Mouse (Mus musculus): ENCODE measurements around the gene Ano9.

Gene Ano9

DNA sequence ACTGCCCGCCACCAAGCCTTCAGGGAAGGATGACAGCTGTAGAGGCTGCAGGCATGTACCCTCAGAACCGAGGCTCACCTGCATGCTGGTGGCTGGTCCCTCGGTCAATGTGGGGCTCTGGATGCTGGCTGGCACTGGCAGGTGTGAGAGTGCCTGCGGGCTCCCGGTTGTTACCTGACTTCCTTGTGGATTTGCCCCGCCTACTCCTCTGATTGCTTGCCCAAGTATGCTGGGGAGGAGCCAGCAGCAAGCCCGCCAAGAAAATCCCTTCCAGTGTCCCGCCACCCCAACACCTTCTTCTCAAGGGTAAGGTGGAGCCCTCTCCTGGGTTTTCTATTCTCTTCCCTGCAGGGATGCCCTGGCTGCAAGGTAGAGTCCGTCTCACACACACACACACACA, at the start of gene Ano9:
Gene Ano9, minus strand, starts transcription at position 171 of the 400 bp plus-strand sequence.
- peak; percentile 41 for DNase-seq

DNA sequence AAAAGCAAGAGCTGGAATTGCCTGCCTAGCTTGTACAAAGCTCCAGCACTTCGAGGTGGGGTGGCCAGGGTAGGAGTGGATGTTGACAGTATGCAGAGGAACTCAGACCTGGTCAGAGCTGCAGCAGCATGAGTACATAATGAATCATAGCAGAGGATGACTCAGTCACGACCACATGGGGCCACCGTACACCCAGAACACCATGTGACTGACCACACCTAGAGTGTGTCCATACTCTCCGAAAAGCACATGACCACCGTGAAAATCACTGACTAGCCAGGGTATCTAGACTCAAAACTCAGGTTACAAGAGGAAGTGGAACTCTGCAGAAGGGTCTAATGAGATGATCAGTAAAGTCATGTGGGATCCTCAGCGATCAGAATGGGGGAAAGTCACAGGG, 47.2 kb upstream of the Ano9 start:
- DNase-seq = no peak

DNA sequence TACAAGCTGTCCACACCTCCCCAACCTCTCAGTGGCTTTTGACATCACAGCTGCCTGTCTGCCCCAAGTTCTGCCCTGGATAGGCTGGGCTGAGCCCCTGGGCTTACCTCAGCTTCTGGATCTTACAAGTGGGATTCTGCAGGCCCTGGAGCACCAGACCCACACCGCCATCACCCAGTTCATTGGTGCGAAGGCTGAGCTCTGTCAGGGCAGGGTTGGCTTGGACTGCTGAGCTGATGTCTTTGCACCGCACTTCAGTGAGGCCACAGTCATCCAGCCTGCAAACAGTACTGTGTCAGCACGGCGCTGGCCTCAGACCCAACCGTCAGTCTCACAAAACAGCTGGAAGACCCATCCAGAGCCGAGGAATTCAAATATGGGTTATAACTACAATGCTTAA, 46.8 kb upstream of the Ano9 start:
- DNase-seq = no peak

DNA sequence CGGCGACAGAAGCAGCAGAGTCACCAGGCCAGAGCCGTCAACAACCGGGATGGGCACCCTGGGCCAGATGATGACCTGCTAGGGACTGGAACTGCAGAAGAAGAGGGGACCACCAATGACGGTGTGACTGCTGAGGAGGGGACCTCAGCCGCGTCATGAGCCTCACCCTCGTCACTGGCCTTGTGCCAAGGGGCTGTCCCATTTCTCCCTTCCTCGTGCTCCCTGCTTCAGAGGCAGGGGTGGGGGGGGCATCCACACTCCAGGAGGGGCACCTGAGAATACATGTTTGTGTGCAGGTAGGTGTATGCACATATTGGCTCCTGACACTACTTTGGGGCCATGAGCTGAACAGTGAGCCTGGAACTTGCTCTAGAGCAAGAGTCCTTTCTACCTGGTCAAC, 37.8 kb upstream of the Ano9 start:
- no peak for DNase-seq

DNA sequence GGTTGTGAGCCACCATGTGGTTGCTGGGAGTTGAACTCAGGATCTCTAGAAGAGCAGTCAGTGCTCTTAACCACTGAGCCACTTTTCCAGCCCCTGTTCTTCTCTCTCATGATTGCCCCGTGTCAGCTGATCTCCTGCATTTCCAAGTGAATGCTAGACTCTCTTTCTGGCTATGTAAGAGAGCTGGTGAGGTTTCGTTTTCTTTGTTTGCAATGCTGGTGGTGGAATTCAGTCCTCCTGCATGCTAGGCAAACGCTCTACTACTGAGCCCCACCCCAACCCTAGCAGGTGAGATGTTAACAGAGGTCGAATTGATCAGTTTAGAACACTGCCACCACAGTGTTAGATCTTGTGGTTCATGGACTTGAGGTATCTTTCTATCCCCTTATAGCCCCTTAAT, 31.0 kb upstream of the Ano9 start:
- no peak for DNase-seq

DNA sequence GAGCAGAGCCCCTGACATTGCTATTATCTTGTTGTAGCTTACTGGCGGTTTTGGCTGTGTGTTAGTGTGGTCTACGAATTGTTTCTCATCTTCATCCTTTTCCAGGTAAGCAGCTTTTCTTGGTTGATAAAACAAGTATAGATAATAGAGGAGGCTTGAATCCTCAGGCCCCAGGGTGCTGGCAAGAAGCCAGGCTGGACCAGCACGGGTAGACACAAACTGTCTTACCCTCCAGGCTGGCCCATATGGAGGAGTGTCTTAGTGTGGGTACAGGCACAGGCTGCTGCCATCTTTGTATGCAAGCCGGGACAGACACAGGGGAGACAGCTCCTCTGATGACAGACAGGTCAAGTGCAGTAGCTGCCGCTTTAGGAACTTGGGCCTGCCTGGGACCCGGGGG, 29.4 kb upstream of the Ano9 start:
- no peak for DNase-seq

DNA sequence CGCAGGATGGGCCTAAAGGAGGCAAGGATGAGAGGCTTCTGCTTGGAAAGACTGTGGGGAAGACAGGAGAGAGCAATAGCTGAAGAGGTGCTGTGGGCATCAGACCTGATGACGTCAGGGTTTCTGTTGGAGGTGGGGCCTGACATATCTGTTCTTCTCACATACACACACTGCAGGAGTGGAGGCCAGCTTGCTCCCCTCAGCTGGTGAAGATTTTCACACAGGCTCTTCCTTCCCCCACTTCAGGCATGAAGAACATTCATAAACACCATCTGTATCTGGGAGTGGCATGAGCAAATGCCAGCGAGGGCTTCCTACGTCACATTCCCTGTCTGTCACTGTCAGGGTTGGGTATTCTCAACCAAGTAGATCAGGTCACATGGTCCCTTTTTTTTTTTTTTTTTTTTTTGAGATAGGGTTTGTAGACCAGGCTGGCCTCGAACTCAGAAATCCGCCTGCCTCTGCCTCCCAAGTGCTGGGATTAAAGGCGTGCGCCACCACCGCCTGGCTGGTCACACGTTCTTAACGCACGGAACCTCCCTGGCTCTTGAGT, 28.5 kb upstream of the Ano9 start:
- DNase-seq = no peak

DNA sequence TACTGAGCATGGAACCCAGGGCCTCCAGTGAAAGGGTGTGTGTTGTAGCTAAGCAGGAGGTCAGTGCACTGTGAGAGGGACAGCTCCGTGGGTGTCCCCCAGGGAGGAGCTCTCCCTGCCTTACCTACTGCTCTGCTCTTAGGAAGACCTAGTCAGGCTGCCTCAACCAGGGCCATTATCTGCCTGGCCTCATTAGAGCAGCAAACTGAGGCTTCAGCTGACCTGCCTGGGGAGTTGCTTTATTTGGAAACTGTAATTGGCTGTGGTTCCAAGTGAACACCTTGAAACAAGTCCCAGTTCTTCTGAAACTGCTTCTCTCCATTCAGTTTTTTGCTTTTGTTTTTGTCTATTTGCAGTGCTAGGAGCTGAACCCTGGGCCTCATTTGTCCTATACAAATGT, 27.8 kb upstream of the Ano9 start:
- DNase-seq = no peak

DNA sequence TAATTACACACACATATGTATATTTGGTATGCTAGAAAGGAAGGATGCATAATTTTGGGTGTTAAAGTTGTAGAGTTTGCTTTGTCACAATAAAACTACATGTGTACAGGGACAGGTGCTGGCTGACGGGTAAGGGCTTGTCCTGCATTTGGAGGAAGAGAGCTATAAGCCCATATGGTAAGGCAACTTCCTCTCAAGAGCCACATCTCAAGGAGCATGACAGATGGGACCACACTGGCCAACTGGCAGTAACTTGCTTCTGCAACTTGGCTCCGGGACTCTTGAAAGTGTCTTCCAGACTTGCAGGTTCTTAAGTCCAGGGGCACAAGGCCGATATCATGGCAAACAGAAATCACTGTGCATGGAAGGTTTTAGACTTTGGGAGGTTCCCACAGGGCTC, 27.0 kb upstream of the Ano9 start:
- DNase-seq = no peak

DNA sequence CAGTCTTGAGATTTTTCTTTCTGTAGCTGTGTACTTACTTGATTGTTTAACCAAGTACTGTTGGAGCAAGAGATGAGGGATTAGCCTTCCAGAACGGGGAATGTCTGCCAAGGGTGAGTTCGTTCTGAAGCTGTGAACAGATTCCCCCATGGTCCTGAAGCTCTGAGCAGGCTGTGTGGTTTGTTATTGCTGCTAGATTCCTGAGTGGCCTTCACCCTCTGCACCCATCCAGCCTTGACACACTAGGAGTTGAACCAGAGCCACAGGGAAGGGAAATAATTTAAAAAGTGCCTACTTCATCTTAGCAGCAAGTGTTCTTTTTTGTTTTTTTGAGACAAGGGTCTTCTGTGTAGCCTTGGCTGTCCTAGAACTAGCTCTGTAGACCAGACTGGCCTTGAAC, 26.3 kb upstream of the Ano9 start:
- no peak for DNase-seq

DNA sequence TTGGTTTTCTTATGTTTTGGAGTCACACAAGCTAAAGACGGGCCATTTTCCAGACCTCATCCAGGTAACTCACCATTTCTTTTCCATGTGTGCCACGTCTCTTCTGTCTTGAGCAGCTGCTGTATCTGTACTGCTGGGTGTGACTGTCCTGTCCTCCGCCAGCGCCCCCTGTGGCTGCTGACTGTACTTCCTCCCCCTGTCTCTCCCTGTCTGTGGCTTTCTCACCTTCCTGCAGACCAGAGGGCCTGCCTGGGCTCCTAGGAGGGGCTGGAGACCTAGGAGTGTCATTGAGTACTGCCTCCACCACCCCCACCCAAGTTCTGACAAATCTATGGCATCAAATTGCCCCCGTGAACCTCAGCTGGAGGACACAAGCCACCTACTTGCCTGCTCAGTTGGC, 25.5 kb upstream of the Ano9 start:
- DNase-seq = peak; percentile 71

DNA sequence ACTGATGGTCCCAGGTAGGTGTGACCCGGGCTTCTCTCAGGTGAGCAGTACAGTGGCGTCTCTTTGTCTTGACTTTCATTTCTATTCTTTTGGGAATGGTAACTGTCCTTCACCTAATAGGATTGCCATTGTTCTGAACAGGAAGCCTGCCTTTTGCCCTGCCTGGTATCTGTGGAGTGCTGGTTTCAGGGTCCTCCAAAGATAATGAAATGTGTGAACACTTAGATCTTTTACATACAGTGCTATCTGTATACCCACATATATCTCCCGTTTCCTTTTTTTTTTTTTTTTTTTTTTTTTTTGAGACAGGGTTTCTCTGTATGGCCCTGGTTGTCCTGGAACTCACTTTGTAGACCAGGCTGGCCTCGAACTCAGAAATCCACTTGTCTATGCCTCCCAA, 23.7 kb upstream of the Ano9 start:
- DNase-seq = no peak

DNA sequence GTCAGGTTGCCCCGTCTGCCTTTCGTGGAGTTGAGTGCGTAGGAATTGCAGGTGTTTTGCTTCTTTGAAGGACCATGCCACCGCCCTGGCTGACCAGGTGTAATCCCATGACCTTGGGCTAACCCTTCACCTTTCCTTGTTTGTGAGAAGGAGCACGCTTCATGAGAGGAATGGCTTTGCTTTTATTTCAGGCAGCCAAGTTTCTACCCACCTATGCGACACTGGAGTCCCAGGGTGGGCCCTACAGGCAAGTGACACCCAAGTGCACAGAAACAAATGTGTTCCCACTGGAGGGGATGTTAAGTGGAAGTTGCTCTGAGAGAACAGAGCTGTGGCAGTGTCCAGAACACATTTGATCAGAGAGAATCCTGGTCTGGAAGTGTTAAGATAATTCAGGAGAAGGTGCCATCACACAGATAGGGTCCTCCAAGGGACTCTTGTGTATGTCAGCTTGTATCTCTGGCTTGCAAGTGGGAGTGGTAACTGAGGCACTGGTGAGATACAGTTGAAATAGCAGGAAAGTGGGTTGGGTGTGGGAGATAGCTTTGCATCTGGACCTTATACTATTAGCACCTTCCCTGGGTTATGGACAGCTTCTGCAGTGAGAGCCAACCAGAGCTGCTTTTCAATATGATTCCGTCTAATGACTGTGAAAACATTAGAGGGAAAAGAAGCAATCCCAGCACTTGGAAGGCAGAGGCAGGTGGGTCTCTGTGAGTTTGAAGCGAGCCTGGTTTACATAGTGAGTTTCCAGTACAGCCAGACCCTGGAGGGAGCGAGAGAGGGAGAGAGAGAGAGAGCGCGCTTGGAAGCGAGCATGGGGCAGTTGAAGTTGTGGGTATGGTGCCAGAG, 14.5 kb upstream of the Ano9 start:
- DNase-seq = no peak

DNA sequence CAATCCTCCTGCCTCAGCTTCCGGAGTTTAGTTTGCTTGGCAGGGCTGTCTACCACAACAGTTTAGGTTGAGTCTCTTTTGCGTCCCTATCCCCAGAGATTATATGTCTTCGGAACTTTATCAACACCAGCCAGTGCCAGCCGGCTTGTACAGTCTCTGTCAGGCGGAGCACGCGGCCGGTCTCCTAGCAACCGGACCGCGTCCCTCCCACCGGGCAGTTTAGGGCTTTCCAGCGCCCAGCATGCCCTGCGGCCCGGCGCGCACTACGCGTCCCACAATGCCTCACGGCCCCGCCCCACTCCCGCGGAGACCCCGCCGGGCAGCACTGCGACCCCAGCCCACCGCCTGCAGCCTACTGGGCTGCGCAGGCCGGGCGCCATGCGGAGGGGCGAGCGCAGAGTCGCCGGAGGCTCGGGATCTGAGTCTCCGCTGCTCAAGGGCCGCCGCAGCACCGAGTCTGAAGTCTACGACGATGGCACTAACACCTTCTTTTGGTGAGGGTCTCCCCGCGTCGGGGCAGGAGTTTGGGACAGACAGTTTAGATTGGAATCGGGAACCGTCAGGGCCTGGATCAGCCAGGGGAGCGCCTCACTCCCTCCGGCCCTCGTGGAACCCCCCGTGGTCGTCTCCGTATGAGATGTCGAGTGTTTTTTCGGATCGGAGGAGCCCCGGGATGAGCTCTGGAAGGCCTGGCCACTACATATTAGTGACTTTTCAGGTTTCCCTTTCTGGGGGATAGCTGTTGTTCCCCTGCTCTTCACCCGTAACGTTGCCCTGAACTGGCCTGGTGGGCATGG, 13.6 kb upstream of the Ano9 start:
- peak; percentile 93 for DNase-seq

DNA sequence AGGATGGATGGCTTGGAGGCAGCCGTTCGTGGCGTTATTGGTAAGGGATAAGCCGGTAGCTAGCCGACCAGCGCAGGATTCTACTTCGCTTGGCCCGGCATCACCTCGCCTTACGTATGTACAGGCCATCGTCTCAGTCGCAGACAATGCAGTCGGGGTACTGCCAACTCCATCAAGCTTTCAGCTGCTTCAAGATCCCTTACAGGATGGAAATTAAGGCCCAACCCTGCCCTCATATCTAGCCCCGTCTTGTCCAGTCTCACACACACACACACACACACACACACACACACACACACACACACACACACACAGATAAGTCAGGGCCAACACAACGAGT, 5.9 kb upstream of the Ano9 start:
- DNase-seq = no peak

DNA sequence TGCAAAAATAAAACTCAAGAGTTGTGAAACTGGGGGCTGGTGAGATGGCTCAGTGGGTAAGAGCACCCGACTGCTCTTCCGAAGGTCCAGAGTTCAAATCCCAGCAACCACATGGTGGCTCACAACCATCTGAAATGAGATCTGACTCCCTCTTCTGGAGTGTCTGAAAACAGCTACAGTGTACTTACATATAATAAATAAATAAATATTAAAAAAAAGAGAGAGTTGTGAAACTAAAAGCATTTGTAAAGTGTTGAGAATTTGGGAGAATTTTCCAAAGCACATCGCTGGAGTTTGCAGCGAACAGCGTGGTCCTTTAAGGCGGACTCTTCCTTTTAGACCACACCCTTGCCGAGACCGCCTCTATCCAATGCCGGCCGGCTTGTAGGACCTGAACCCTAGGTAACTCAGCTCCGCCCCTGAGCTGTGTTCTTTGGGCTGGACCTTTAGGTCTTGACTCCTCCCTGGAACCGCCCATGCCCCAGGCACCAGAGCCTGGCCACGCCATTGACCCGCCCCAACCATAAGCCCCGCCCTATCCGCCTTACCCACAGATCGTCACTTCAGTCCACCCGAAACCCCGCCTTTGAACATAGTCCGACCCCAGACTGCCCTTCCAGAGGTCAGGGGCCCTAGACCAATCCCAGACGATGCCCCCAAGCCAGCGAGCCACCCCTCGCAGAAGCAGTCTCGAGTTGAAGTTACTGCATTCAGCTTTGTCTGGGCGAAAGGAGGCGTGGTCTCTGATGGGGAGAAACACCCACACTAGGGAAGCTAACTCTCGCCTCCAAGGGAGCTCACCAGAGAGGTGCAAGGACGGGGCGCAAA, 5.3 kb upstream of the Ano9 start:
- DNase-seq = peak; percentile 99

DNA sequence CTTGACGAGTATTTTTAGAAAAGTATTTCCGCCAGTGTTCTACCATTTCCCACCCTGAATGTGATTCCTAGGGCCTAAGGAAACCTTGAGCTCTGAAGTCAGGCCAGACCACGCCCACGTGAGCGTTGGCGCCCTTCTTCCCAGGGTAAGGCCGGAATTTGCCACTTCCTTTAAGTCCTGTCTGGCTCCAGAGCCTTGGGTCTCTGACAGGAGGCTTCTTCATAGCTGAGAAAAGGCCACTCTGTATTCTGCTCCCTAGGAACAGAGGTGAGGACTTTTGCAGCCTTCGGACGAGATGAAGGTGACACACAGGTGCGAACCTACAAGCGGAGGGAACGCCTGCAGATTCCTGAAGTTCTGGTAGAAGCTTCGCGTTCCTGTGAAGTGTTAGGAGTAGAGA, 4.6 kb upstream of the Ano9 start, which contains the start of gene Ptdss2:
Gene Ptdss2, plus strand, starts transcription at position 138 of the 400 bp plus-strand sequence.
- peak; percentile 81 for DNase-seq

DNA sequence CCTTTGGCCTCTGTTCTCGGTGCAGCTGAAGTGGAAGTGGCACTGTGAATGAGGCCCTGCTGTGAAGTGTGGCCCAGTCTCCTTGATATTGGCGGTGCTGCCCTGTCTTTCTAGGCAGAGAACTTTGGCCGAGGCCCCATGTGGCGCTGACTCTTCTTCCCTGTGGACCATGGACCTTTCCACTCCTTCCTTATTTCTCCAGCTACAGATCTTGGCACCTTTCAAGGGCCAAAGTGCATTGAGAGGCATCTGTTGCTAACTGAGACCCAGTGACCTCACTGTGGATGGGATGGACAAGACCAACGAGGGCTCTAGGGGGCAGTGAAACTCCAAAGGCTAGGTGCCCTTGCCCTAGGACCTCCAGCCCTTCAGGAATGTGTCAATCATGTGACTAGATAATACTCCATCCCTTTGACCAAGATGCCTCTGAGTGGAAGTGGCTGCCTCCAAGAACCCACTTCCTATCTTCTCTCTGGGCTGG, 3.5 kb upstream of the Ano9 start:
- DNase-seq = peak; percentile 50

DNA sequence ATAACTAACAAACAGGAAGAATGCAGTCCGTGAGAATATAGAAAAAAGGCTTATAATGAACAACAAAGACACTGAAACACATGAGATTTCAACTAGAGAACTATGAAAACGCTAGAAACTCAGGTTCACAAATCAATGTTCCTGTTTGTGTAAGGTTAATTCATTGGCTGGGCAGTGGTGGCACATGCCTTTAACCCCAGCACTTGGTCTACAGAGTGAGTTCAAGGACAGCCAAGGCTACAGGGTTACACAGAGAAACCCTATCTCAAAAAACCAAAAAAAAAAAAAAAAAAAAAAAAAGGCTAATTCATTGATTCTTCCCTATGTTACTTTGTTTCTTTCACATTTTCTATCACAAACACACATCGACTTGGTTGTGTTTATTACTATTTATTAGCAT, 3.0 kb upstream of the Ano9 start:
- DNase-seq = no peak

DNA sequence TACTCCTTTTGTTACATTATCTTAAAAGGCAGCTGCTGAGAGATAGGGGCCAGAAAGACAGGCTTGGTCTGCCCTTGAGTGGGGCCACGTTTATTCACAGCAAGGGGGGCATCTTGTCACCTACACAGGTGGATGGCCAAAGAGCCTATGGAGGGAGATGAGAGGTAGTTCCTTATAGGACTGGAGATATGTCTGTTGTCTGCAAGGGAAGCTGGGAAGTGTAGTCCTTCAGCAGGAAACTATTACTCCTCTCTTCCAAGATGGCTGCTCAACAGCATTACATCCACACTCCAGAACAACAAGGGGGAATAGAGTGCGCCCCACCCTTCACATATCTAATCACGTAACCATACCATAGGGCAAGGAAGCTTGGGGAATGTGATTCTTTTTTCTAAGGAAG, 1.9 kb upstream of the Ano9 start:
- no peak for DNase-seq

DNA sequence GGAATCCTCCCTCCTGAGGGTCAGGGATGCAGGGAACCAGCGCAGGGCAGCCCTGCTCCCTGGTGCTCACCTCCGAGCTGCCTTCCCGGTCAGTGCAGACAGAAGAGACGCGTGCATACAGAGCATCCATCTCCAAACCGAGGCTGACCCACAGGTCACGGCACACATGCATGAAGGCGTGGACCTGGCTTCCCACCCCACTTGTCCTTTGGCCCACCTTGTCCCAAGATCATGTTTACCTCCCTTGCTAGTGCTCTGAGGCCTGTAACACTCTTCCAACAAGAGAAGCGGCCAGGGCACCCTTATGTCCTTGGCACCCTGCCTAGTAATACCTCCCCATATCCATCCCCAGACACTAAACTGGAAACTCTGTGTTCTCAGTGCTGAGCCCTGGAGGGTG, 1.7 kb downstream of the Ano9 start:
- DNase-seq = no peak

DNA sequence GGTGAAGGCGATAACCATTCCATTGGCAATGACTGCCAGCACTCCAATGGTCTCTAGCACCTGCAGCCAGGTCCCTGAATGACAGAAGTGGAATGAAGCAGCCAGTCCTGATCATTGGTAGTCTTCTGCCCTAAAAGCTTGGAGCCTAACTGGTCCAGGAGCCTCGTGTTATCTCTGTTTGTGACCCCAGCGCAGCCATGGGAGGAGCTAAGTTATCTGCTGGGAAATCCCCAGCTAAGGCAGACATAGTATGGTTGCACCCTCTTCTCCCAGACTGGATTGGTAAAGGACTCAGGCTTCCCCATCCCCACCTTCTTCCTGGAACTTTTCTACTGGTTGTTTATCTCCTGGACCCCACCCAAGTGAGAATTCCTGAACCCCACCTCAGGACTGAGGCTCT, 14.4 kb downstream of the Ano9 start:
- no peak for DNase-seq

Data from lung, postnatal 10 days (tissue).